Mouse (Mus musculus) C2C12 (cell line): ENCODE data around the gene Gm20388. TPM values are rescaled to one million over a fixed set of nuclear protein-coding genes. Genes with fewer than 3 reads are reported as not detected.

ENCODE experiments used
- H3K27me3 ChIP-seq: one replicate; pipeline ENCODE4 v1.6.1; 2011; ENCODE audit not compliant: control insufficient read depth, insufficient read depth, insufficient read length
- H3K36me3 ChIP-seq: one replicate; pipeline ENCODE4 v1.6.1; 2011; ENCODE audit not compliant: control insufficient read depth, insufficient read depth
- H3K4me3 ChIP-seq: one replicate; pipeline ENCODE4 v1.5.1; 2011; ENCODE audit warnings: mild to moderate bottlenecking, control low read depth; ENCODE audit not compliant: poor library complexity, insufficient read depth, severe bottlenecking
- H3K79me2 ChIP-seq: one replicate; pipeline ENCODE4 v1.6.1; 2011; ENCODE audit not compliant: control insufficient read depth, insufficient read depth
- H3K79me3 ChIP-seq: one replicate; pipeline ENCODE4 v1.6.1; 2011; ENCODE audit warnings: low read depth, control low read depth
- H3ac ChIP-seq: one replicate; pipeline ENCODE3; 2011; ENCODE audit warnings: low read depth; ENCODE audit not compliant: control insufficient read depth, insufficient read length
- CEBPB ChIP-seq: IDR thresholded peaks from one replicate; pipeline ENCODE4 v1.6.1; 2011; ENCODE audit warnings: low read depth, mild to moderate bottlenecking, control low read depth, moderate library complexity
- CTCF ChIP-seq: IDR thresholded peaks from one replicate; pipeline ENCODE4 v1.5.1; 2011; ENCODE audit not compliant: control insufficient read depth, insufficient read depth, insufficient read length
- FOSL1 ChIP-seq: IDR thresholded peaks from one replicate; pipeline ENCODE4 v1.8.0; 2011; ENCODE audit warnings: mild to moderate bottlenecking, low read length; ENCODE audit not compliant: poor library complexity, insufficient read depth, severe bottlenecking
- MAX ChIP-seq: IDR thresholded peaks from one replicate; pipeline ENCODE4 v1.6.1; 2011; ENCODE audit warnings: mild to moderate bottlenecking, control low read depth
- MYOD1 ChIP-seq: IDR thresholded peaks from one replicate; pipeline ENCODE4 v1.6.1; 2011; ENCODE audit warnings: low read depth; ENCODE audit not compliant: control insufficient read depth, insufficient read length
- MYOG ChIP-seq: IDR thresholded peaks from one replicate; pipeline ENCODE4 v1.6.1; 2011; ENCODE audit not compliant: control insufficient read depth, insufficient read length; ENCODE audit errors: extremely low read depth
- USF1 ChIP-seq: IDR thresholded peaks from one replicate; pipeline ENCODE4 v1.6.1; 2011; ENCODE audit warnings: low read depth, mild to moderate bottlenecking, control low read depth, moderate library complexity
- polyA plus RNA-seq: library from polyadenylated mRNA; unstranded; fragments of >200 nt; fragmentation: generic; extraction: Trizol; gene quantifications from one replicate; pipeline ENCODE4 v1.2.1, GENCODE M21; 2012; ENCODE audit warnings: missing spikeins

The Gm20388 gene
- polyA plus RNA-seq, 1 experiment = 15.0 TPM

DNA sequence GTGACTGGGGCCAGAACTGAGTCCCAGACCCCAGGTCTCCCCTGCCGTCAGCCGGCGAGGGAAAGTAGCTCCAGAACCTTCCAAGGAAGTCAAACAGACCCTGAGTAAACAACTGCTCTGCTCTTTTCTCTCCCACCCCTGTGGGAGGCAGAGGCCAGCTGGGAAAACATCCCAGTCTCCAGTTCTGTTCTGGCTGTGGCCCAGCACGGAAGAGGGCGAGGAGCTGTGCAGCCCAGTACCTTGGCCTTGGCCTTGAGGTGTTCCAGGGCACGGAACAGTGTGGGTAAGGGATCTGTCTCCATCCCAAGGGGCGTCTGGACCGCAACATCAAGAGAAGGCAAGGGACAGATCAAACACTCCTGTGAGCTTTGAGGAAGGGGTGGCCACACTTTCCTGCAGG lies 2011.5 kb downstream of the Gm20388 start:
- Histone ChIP-seq H3K79me3 (no peaks in the 10 kb centered on the region), H3K4me3 (no peak overlapping the region), H3ac (no peak overlapping the region), H3K36me3 (no peaks in the 10 kb centered on the region), H3K79me2 (no peaks in the 10 kb centered on the region), H3K27me3 (peaks cover 5% of the 10 kb centered on the region)
- TF ChIP-seq CTCF (no peak), MYOD1 (no peak), MYOG (no peak), CEBPB (no peak), USF1 (no peak), FOSL1 (no peak), MAX (no peak)

GRCm38 (mm10) chr8:121924681-121925080 lies 2014.0 kb downstream of the Gm20388 start:
- Histone ChIP-seq H3K4me3 (no peak overlapping the region), H3K36me3 (no peaks in the 10 kb centered on the region), H3K27me3 (no peaks in the 10 kb centered on the region), H3K79me3 (no peaks in the 10 kb centered on the region), H3K79me2 (no peaks in the 10 kb centered on the region), H3ac (no peak overlapping the region)
- TF ChIP-seq USF1 (no peak), MYOG (no peak), CTCF (no peak), FOSL1 (no peak), MAX (no peak), CEBPB (no peak)

DNA sequence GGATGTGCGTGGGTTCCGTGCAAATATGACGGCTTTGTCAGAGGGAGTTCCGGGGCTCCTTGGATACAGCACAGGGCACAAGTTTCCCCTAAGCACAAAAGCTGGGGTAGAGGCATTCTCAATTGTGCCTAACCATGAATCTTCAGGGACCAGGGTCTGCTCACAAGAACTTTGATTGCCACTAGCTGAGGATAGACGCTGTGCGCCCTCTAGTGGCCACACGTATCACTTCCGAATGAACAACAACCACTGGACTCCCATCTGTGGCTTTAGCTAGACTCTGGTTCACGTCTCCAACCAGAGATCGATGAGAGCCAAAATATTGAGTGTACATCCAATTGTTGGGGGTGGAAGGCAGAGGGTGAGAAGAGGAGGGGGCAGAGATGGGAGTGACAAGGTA lies 2015.0 kb downstream of the Gm20388 start:
- TF ChIP-seq FOSL1 = no peak
- peak; percentile 42 for TF ChIP-seq CTCF
- no peaks in the 10 kb centered on the region for H3K79me3 ChIP-seq

DNA sequence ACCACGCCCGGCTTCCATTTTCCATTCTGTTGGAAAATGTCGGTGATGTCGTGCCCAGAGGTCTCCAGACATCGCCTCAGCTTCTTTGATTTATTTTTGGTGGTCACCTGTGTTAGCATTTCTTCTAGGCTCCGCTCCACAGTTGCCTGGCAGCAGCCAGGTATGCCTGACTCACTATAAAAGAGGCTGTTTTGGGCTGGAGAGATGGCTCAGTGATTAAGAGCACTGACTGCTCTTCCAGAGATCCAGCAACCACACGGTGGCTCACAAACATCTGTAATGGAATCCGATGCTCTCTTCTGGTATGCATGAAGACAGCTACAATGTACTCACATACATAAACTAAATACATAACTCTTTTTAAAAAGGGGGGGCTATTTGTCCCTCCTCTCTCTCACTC lies 2015.6 kb downstream of the Gm20388 start:
- TF ChIP-seq MYOD1 (no peak), MYOG (no peak), CEBPB (no peak), USF1 (no peak), MAX (no peak), CTCF (no peak), FOSL1 (no peak)
- no peak overlapping the region for H3ac ChIP-seq
- no peaks in the 10 kb centered on the region for H3K36me3 ChIP-seq
- no peak overlapping the region for H3K4me3 ChIP-seq
- no peaks in the 10 kb centered on the region for H3K79me3 ChIP-seq
- no peaks in the 10 kb centered on the region for H3K27me3 ChIP-seq
- H3K79me2 ChIP-seq = no peaks in the 10 kb centered on the region

More for the DNA sequence above, 2015.0 kb downstream of the Gm20388 start:
- Histone ChIP-seq H3K79me2 (no peaks in the 10 kb centered on the region), H3K27me3 (no peaks in the 10 kb centered on the region), H3K36me3 (no peaks in the 10 kb centered on the region), H3K4me3 (no peak overlapping the region), H3ac (no peak overlapping the region)

GRCm38 (mm10) chr8:121927316-121927715 lies 2016.7 kb downstream of the Gm20388 start:
- TF ChIP-seq CTCF (peak; percentile 36), MYOD1 (no peak)
- Histone ChIP-seq H3ac (no peak overlapping the region), H3K4me3 (no peak overlapping the region), H3K36me3 (no peaks in the 10 kb centered on the region), H3K27me3 (no peaks in the 10 kb centered on the region), H3K79me3 (no peaks in the 10 kb centered on the region), H3K79me2 (no peaks in the 10 kb centered on the region)

GRCm38 (mm10) chr8:121930047-121930446 lies 2019.4 kb downstream of the Gm20388 start:
- Histone ChIP-seq H3K79me3 (no peaks in the 10 kb centered on the region), H3K27me3 (no peaks in the 10 kb centered on the region), H3K36me3 (no peaks in the 10 kb centered on the region), H3K79me2 (no peaks in the 10 kb centered on the region), H3ac (no peak overlapping the region), H3K4me3 (no peak overlapping the region)
- TF ChIP-seq MAX (no peak), FOSL1 (no peak), MYOG (no peak), MYOD1 (no peak), CTCF (no peak), USF1 (no peak), CEBPB (no peak)
